Comparison of ENCODE assay signal across 27 mouse cellular contexts in the genomic region with DNA sequence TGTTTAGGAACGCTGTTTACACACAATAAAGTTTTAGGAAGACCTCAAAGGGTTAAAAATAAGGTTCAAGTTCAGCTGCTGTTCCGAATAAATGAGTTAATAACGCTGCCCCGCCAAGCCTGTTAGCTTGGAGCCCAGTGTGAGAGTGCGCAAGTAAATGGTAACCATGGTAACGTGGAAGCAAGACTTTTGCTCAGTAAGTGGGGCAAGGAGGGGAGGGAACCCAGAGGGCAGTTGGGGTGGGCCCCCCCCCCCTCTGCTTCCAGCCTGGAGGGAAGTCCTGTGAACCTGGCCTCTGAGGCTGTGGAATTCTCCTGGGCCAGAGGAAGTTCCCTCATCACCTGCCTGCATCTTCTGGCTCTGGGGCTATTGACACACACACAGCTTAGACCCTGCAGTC. TPM values are rescaled to one million over a fixed set of nuclear protein-coding genes. Genes with fewer than 3 reads are reported as not detected.
DNase-seq lines count a peak whose midpoint lies in the region; ATAC-seq and TF ChIP-seq lines count a peak whose summit lies in the region.
"Had no signal": no experiment of that assay in that cellular context is flagged by ENCODE, and none has a peak within 500 bp of the region (broad histone marks: within the 10 kb centered on the region; RNA-seq: fewer than 3 reads in every experiment).

No protein-coding gene starts in this region.

- H3K4me2 ChIP-seq in hindbrain, embryonic 14.5 days (replicated peaks) = no peak overlapping the region
- no peak overlapping the region for H3K4me2 ChIP-seq in hindbrain, embryonic 15.5 days
- H3K4me2 ChIP-seq in midbrain, postnatal 0 days (ENCODE audit: low read depth, low read length, poor library complexity, severe bottlenecking) = no peak overlapping the region
- H3K4me2 ChIP-seq: kidney, embryonic 15.5 days; limb, embryonic 12.5 days; liver, embryonic 12.5 days had no signal

- no peak overlapping the region for H3K9ac ChIP-seq in hindbrain, embryonic 14.5 days
- no peak overlapping the region for H3K9ac ChIP-seq in hindbrain, embryonic 15.5 days
- no peak overlapping the region for H3K9ac ChIP-seq in midbrain, postnatal 0 days (replicated peaks; ENCODE audit: low read length, poor library complexity, severe bottlenecking)
- H3K9ac ChIP-seq: kidney, embryonic 15.5 days; limb, embryonic 12.5 days; liver, embryonic 12.5 days had no signal

- no peak overlapping the region for H3K4me3 ChIP-seq in hindbrain, embryonic 14.5 days (replicated peaks; ENCODE audit: low read length)
- H3K4me3 ChIP-seq in hindbrain, embryonic 10.5 days = no peak overlapping the region
- H3K4me3 ChIP-seq in hindbrain, embryonic 15.5 days = no peak overlapping the region
- no peak overlapping the region for H3K4me3 ChIP-seq in midbrain, postnatal 0 days (ENCODE audit: low read depth, low read length)
- H3K4me3 ChIP-seq: heart, adult 2 months; kidney, embryonic 15.5 days; limb, embryonic 12.5 days; liver, embryonic 12.5 days; megakaryocyte, embryonic 14.5 days; myocyte had no signal

- H3K27ac ChIP-seq in hindbrain, embryonic 14.5 days = peak overlapping the region; percentile 76; the same call in 1 of the 2 replicates
- no peak overlapping the region for H3K27ac ChIP-seq in hindbrain, embryonic 10.5 days
- H3K27ac ChIP-seq in hindbrain, embryonic 15.5 days (replicated peaks) = peak overlapping the region; percentile 84
- H3K27ac ChIP-seq in midbrain, postnatal 0 days (ENCODE audit: low read depth, low read length) = peak overlapping the region; percentile 87
- H3K27ac ChIP-seq: heart, adult 2 months; kidney, embryonic 15.5 days; limb, embryonic 12.5 days; liver, embryonic 12.5 days had no signal

- ATAC-seq in hindbrain, embryonic 14.5 days (ENCODE audit: low FRiP score) = no peak
- ATAC-seq in hindbrain, embryonic 15.5 days (ENCODE audit: low FRiP score, low read depth) = no peak
- ATAC-seq in midbrain, postnatal 0 days (ENCODE audit: low FRiP score) = no peak
- ATAC-seq: intestine, embryonic 16.5 days; liver, embryonic 12.5 days had no signal

- 0 out of 2 replicates have a peak, but pooled peaks cover 6% of the 10 kb centered on the region for H3K27me3 ChIP-seq in hindbrain, embryonic 14.5 days (ENCODE audit: control insufficient read depth, insufficient read depth, low read length)
- H3K27me3 ChIP-seq in hindbrain, embryonic 10.5 days (ENCODE audit: insufficient read depth, poor library complexity, severe bottlenecking) = peaks cover 52% of the 10 kb centered on the region
- H3K27me3 ChIP-seq in hindbrain, embryonic 15.5 days = no peaks in the 10 kb centered on the region
- H3K27me3 ChIP-seq in midbrain, postnatal 0 days (ENCODE audit: insufficient read depth, low read length) = no peaks in the 10 kb centered on the region

- no peak for TF ChIP-seq CTCF in midbrain, postnatal 0 days (IDR thresholded peaks at IDR 0.05)

- no peaks in the 10 kb centered on the region for H3K36me3 ChIP-seq in hindbrain, embryonic 14.5 days (replicated peaks; ENCODE audit: control insufficient read depth, insufficient read depth)
- H3K36me3 ChIP-seq in hindbrain, embryonic 10.5 days = no peaks in the 10 kb centered on the region
- H3K36me3 ChIP-seq in hindbrain, embryonic 15.5 days = no peaks in the 10 kb centered on the region
- H3K36me3 ChIP-seq in midbrain, postnatal 0 days (ENCODE audit: insufficient read depth, low read length) = no peaks in the 10 kb centered on the region
- H3K36me3 ChIP-seq: kidney, embryonic 15.5 days; limb, embryonic 12.5 days; liver, embryonic 12.5 days had no signal

- peak; percentile 28 for DNase-seq in embryo, embryonic 10.5 days (ENCODE audit: low spot score)
- no peak for DNase-seq in embryo, embryonic 9.5 days (ENCODE audit: extremely low spot score)
- DNase-seq in hindbrain, embryonic 14.5 days (ENCODE audit: low spot score) = no peak
- DNase-seq in hindbrain, embryonic 10.5 days (ENCODE audit: low spot score) = no peak
- DNase-seq in midbrain, postnatal 0 days (ENCODE audit: low spot score) = peak; percentile 45
- DNase-seq in gastrocnemius, postnatal 25 days = no peak
- no peak for DNase-seq in urinary bladder, adult 2 months (ENCODE audit: low spot score)
- DNase-seq: adrenal gland, adult 8-10 months; cerebellum, adult 11-12 months; cerebellum, postnatal 14 days; embryo, embryonic 11 days; gastrocnemius, postnatal 14 days; heart, adult 2 months; heart, postnatal 36 days; kidney, postnatal 4 days; lung, adult 2 months; right cerebral cortex, adult 18-20 months; thymus, postnatal 14 days had no signal

- peaks cover 37% of the 10 kb centered on the region for H3K4me1 ChIP-seq in hindbrain, embryonic 14.5 days (replicated peaks; ENCODE audit: control insufficient read depth, insufficient read depth, low read length)
- H3K4me1 ChIP-seq in hindbrain, embryonic 10.5 days (replicated peaks) = peaks cover 48% of the 10 kb centered on the region
- H3K4me1 ChIP-seq in hindbrain, embryonic 15.5 days (replicated peaks) = peaks cover 44% of the 10 kb centered on the region
- peaks cover 10% of the 10 kb centered on the region; the same call in 1 of the 2 replicates for H3K4me1 ChIP-seq in midbrain, postnatal 0 days (ENCODE audit: insufficient read depth, low read length)

- no peaks in the 10 kb centered on the region for H3K9me3 ChIP-seq in hindbrain, embryonic 14.5 days (ENCODE audit: control insufficient read depth, low read length)
- peaks cover 5% of the 10 kb centered on the region; the same call in 1 of the 2 replicates for H3K9me3 ChIP-seq in hindbrain, embryonic 10.5 days
- H3K9me3 ChIP-seq in hindbrain, embryonic 15.5 days = no peaks in the 10 kb centered on the region
- H3K9me3 ChIP-seq in midbrain, postnatal 0 days (ENCODE audit: low read length) = no peaks in the 10 kb centered on the region
- H3K9me3 ChIP-seq: kidney, embryonic 15.5 days had no signal

- 18% methylated on average over 6 of the region's 6 CpGs for whole genome bisulfite sequencing in hindbrain, embryonic 14.5 days
- 45% methylated on average over 6 of the region's 6 CpGs for WGBS in hindbrain, embryonic 10.5 days
- 13% methylated on average over 6 of the region's 6 CpGs for WGBS in hindbrain, embryonic 15.5 days
- WGBS in midbrain, postnatal 0 days = 20% methylated on average over 6 of the region's 6 CpGs

RNA-seq across cellular contexts. Expression of a gene that starts 47.3 kb away (rescaled TPM):
- 1.5 TPM in 2 replicates for polyA plus RNA-seq in hindbrain, embryonic 14.5 days (2014; fragmentation: Nextera tagmentation; extraction: Ambion mirVana)
- 0.27 TPM in 1 of 2 replicates, not detected in the other for polyA plus RNA-seq in hindbrain, embryonic 10.5 days (2016; fragmentation: Nextera tagmentation; extraction: Ambion mirVana)
- polyA plus RNA-seq in hindbrain, embryonic 15.5 days (2015; fragmentation: Nextera tagmentation; extraction: Ambion mirVana) = 0.88 and 0.93 TPM in 2 replicates
- total RNA-seq in midbrain, postnatal 0 days (2014; rRNA removed) = 0.55 and 0.90 TPM in 2 replicates
- 0.65 and 1.4 TPM in 2 replicates for polyA plus RNA-seq in midbrain, postnatal 0 days (2015; fragmentation: Nextera tagmentation; extraction: Ambion mirVana)
- not detected for total RNA-seq in gastrocnemius, postnatal 25 days (2021)
- polyA plus RNA-seq in urinary bladder, adult 2 months (2012; rRNA removed) = 30.7 and 38.4 TPM in 2 replicates
- total RNA-seq: adrenal gland, adult 8-10 months; gastrocnemius, postnatal 14 days; heart, adult 2 months; heart, postnatal 36 days had no signal
- polyA plus RNA-seq: liver, embryonic 12.5 days; myocyte had no signal

RNA-seq across cellular contexts. Expression of a gene that starts 50.6 kb away (rescaled TPM):
- polyA plus RNA-seq in hindbrain, embryonic 14.5 days (2014; fragmentation: Nextera tagmentation; extraction: Ambion mirVana) = 8.7 and 11.5 TPM in 2 replicates
- polyA plus RNA-seq in hindbrain, embryonic 10.5 days (2016; fragmentation: Nextera tagmentation; extraction: Ambion mirVana) = 0.35 and 1.4 TPM in 2 replicates
- 11.6 and 13.2 TPM in 2 replicates for polyA plus RNA-seq in hindbrain, embryonic 15.5 days (2015; fragmentation: Nextera tagmentation; extraction: Ambion mirVana)
- total RNA-seq in midbrain, postnatal 0 days (2014; rRNA removed) = 53.9 and 63.6 TPM in 2 replicates
- polyA plus RNA-seq in midbrain, postnatal 0 days (2015; fragmentation: Nextera tagmentation; extraction: Ambion mirVana) = 14.3 and 14.4 TPM in 2 replicates
- total RNA-seq in gastrocnemius, postnatal 25 days (2021) = not detected
- polyA plus RNA-seq in urinary bladder, adult 2 months (2012; rRNA removed) = not detected in 2 replicates
- total RNA-seq: gastrocnemius, postnatal 14 days; heart, adult 2 months; heart, postnatal 36 days had no signal
- polyA plus RNA-seq: heart, adult 2 months; heart, embryonic 14.5 days; intestine, embryonic 16.5 days; limb, embryonic 12.5 days; liver, embryonic 12.5 days; lung, adult 2 months; myocyte had no signal

RNA-seq across cellular contexts. Expression of a gene that starts 57.5 kb away (rescaled TPM):
- not detected in 2 replicates for polyA plus RNA-seq in hindbrain, embryonic 14.5 days (2014; fragmentation: Nextera tagmentation; extraction: Ambion mirVana)
- not detected in 2 replicates for polyA plus RNA-seq in hindbrain, embryonic 10.5 days (2016; fragmentation: Nextera tagmentation; extraction: Ambion mirVana)
- not detected in 2 replicates for polyA plus RNA-seq in hindbrain, embryonic 15.5 days (2015; fragmentation: Nextera tagmentation; extraction: Ambion mirVana)
- not detected in 2 replicates for total RNA-seq in midbrain, postnatal 0 days (2014; rRNA removed)
- polyA plus RNA-seq in midbrain, postnatal 0 days (2015; fragmentation: Nextera tagmentation; extraction: Ambion mirVana) = not detected in 2 replicates
- 1 to 10 TPM; 1.6 to 7.0 TPM for total RNA-seq in gastrocnemius, postnatal 25 days (2021)
- 4.7 and 9.4 TPM in 2 replicates for polyA plus RNA-seq in urinary bladder, adult 2 months (2012; rRNA removed)
- total RNA-seq: layer of hippocampus, postnatal 10 days had no signal
- polyA plus RNA-seq: heart, embryonic 14.5 days; intestine, embryonic 16.5 days; kidney, embryonic 15.5 days; limb, embryonic 12.5 days; liver, embryonic 12.5 days; myocyte had no signal

Comparison
In these comparisons a context has a peak if more than half of its experiments do, and no peak if none do; other contexts are left out.
1. DNase-seq: peak in embryo, embryonic 10.5 days (single experiment) and midbrain, postnatal 0 days (single experiment); none in embryo, embryonic 9.5 days (single experiment), hindbrain, embryonic 14.5 days (single experiment), hindbrain, embryonic 10.5 days (single experiment), gastrocnemius, postnatal 25 days (single experiment) and urinary bladder, adult 2 months (single experiment).
2. RNA of a gene that starts 47.3 kb away (polyA plus RNA-seq): 30.7 to 38.4 TPM in urinary bladder, adult 2 months; 1.5 TPM in hindbrain, embryonic 14.5 days, 0.88 to 0.93 TPM in hindbrain, embryonic 15.5 days, 0.65 to 1.4 TPM in midbrain, postnatal 0 days and 0.27 TPM in hindbrain, embryonic 10.5 days; every median in the first group is over 10 times any median in the second.